Mouse (Mus musculus) forelimb bud, embryonic 11.5 days (tissue): ENCODE results near the gene Wdr62.
"Not testable (repeated sequence)": the region's sequence is repeated elsewhere in the genome, so short reads cannot be mapped to it uniquely, and the experiment has no call there.

ENCODE experiments used
- DNase-seq: peaks from one replicate; pipeline ENCODE4 v3.0.0-alpha.2; 2012; ENCODE audit warnings: low read depth, low spot score

Wdr62 gene

GRCm38 (mm10) chr7:30265531-30265930, 14.7 kb downstream of the Wdr62 start:
- DNase-seq = no peak

- no peak for DNase-seq
Observed at GRCm38 (mm10) chr7:30265041-30265440, 15.2 kb downstream of the Wdr62 start.

- DNase-seq = no peak
Observed at GRCm38 (mm10) chr7:30251956-30252954, 28.0 kb downstream of the Wdr62 start.

- not testable (repeated sequence) for DNase-seq
Observed at GRCm38 (mm10) chr7:30237374-30237773, 42.8 kb downstream of the Wdr62 start.

- no peak for DNase-seq
Observed at GRCm38 (mm10) chr7:30235625-30236024, 44.6 kb downstream of the Wdr62 start, which contains the start of gene Ovol3. TSS of gene Ovol3 (minus strand) at chr7:30235725.

- DNase-seq = no peak
Observed at GRCm38 (mm10) chr7:30235091-30235490, 45.1 kb downstream of the Wdr62 start.

- no peak for DNase-seq
Observed at GRCm38 (mm10) chr7:30234276-30234858, 45.9 kb downstream of the Wdr62 start.

- DNase-seq = no peak
Observed at GRCm38 (mm10) chr7:30233387-30233786, 46.8 kb downstream of the Wdr62 start.

GRCm38 (mm10) chr7:30232631-30233148, 47.5 kb downstream of the Wdr62 start:
- peak; percentile 71 for DNase-seq

GRCm38 (mm10) chr7:30231669-30232454, 48.4 kb downstream of the Wdr62 start, which contains the start of the genes Polr2i and Tbcb:
TSS of gene Polr2i (plus strand) at chr7:30231948.
TSS of gene Tbcb (minus strand) at chr7:30232272.
- peak; percentile 99 for DNase-seq

- DNase-seq = no peak
Observed at GRCm38 (mm10) chr7:30231328-30231668, 48.9 kb downstream of the Wdr62 start.

GRCm38 (mm10) chr7:30224206-30224605, 56.0 kb downstream of the Wdr62 start:
- DNase-seq = no peak

- no peak for DNase-seq
Observed at GRCm38 (mm10) chr7:30222205-30222604, 58.0 kb downstream of the Wdr62 start.

- DNase-seq = no peak
Observed at GRCm38 (mm10) chr7:30221433-30221832, 58.8 kb downstream of the Wdr62 start.

GRCm38 (mm10) chr7:30220008-30220356, 60.2 kb downstream of the Wdr62 start:
- no peak for DNase-seq

- DNase-seq = peak; percentile 68
Observed at GRCm38 (mm10) chr7:30219293-30220007, 60.8 kb downstream of the Wdr62 start.

- DNase-seq = no peak
Observed at GRCm38 (mm10) chr7:30217277-30217676, 62.9 kb downstream of the Wdr62 start.

GRCm38 (mm10) chr7:30216723-30217151, 63.5 kb downstream of the Wdr62 start:
- DNase-seq = peak; percentile 88

GRCm38 (mm10) chr7:30215875-30216274, 64.3 kb downstream of the Wdr62 start:
- no peak for DNase-seq

- DNase-seq = no peak
Observed at GRCm38 (mm10) chr7:30213881-30214280, 66.3 kb downstream of the Wdr62 start.

GRCm38 (mm10) chr7:30211025-30211424, 69.2 kb downstream of the Wdr62 start:
- DNase-seq = no peak
